Mouse (Mus musculus) fibroblast of lung, adult 2 months (primary cell): ENCODE results near the gene Rcan1.

Experiments used
- DNase-seq: peaks from one replicate; pipeline ENCODE4 v3.0.0-alpha.2; 2011; ENCODE audit warnings: low read depth

Gene Rcan1

GRCm38 (mm10) chr16:92399490-92400458, 70.9 kb downstream of the Rcan1 start:
- peak; percentile 74 for DNase-seq

- peak; percentile 56 for DNase-seq
These were observed 72.0 kb downstream of the Rcan1 start for GRCm38 (mm10) chr16:92398574-92399118.

GRCm38 (mm10) chr16:92397745-92398573, 72.7 kb downstream of the Rcan1 start:
- no peak for DNase-seq

DNA sequence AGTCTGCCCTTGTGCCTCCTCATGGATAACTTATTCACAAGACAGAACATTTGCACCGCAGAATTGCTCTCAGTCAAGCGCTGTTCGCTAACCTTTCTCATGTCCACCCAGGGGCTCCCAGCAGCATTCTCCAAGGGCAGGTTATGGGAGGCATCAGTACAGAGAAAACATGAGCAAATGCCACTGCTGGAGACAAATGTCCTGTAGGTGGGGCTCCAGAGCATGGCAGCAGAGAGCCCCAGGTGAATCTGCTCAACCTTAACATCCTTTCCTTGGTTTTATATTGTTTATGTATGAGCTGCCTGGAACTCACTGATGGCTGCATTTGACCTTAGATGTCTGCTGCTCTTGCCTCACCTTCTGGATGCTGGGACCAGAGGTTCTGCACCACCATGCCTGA, 76.9 kb downstream of the Rcan1 start:
- no peak for DNase-seq

- DNase-seq: no peak
These were observed 83.0 kb downstream of the Rcan1 start for GRCm38 (mm10) chr16:92387692-92388091.

DNA sequence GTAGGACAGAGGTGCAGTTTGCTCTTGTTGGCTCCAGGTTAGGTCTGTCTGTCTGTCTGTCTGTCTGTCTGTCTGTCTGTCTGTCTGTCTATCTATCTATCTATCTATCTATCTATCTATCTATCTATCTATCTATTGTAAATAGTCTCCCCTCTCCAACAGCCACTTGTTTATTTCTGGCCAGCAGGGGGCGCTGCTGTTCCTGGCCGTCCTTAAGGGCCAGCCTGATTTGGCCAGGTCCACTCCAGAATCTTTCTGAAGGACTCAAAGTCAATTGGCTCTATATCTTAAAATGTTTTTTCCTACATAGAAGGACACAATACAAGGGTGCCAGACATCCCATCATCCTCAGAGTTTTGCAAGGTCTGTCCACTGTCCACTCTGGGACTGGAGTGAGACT, 85.6 kb downstream of the Rcan1 start:
- no peak for DNase-seq

GRCm38 (mm10) chr16:92383412-92383811, 87.3 kb downstream of the Rcan1 start:
- DNase-seq: no peak

DNA sequence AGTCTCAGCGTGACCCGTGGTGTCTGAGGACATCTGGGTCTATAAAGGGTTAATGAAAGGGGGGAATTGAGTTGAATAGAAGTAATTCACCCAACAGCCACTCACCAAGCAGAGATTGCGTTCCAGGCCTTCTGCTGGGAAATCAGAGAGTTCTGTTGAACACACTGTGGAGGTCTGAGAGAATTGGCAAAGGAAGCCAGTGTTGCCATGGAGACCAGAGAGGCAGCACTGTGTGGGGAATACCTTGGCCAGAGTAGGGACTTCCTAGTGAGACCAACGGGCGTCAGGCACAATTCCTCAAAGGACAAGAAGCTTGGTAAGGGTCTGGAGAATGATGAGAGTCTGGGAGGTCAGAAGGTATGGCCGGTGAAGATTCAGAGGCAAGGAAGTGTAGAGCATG, 88.2 kb downstream of the Rcan1 start:
- DNase-seq: no peak

- DNase-seq: no peak
These were observed 89.6 kb downstream of the Rcan1 start for GRCm38 (mm10) chr16:92381092-92381491.

- DNase-seq: no peak
These were observed 93.7 kb downstream of the Rcan1 start for GRCm38 (mm10) chr16:92376976-92377375.

DNA sequence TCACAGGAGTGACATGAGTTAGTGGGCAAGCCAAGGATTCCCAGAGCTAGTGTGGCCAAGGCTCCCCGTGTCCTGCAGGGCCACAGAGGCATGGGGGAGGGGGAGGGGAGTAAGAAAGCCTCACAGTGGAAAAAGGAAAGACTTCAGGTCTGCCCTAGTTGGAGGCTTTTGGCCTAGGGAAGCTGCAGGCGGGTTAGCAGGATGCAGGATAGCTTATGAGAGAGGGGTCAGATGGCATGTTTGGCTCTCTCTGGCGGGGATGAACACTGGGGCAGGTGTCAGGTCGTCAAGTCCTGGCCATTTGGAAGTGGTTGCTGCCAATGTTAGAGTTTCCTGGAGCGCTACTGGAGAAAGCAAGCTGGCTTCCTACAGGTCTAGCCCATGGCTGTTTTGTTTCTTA, 99.0 kb downstream of the Rcan1 start:
- no peak for DNase-seq

DNA sequence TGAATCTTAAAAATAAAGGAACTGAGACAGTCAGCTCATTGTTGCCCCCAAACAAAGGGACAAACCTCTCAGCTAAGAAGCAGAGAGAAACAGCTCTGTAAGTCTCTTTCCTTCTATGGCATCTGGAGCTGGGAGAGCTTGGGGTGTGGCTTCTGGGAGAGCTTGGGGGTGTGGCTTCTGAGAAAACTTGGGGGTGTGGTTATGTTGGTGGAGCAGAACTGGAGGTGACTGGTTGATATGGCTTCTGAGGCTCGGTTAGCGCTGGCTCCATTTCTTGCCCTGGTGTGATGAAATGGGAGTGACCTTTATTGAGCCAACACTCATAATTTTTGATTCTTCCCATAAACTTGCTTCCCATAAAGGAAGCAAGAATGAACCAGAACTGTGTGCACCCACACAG, 101.4 kb downstream of the Rcan1 start:
- peak; percentile 68 for DNase-seq

- no peak for DNase-seq
These were observed 105.2 kb downstream of the Rcan1 start for GRCm38 (mm10) chr16:92365477-92365876.

DNA sequence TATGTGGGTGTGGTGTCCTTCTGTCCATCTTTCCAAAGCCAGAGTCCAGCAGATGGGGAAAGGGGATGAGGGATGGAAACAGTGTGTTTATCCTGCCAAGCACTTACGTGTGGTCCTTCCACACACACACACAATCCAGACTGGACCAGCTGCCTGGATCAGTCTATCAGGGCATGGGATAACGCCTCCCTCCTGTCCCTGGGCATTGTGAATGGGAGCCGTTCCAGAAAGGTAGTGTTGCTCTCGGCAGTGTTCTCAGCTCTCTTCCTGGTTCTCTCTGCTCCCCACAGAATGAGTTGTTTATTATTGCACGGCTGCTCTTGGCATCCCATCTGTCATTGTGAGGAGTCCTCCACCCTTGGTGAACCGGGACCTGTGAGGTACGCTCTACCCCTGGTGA, 110.0 kb downstream of the Rcan1 start:
- no peak for DNase-seq

GRCm38 (mm10) chr16:92359229-92359628, 111.4 kb downstream of the Rcan1 start, which contains the start of gene Kcne1:
TSS of gene Kcne1 (minus strand) at chr16:92359468.
- no peak for DNase-seq

- no peak for DNase-seq
These were observed 111.9 kb downstream of the Rcan1 start for GRCm38 (mm10) chr16:92358734-92359133.

GRCm38 (mm10) chr16:92357566-92357965, 113.1 kb downstream of the Rcan1 start:
- DNase-seq: no peak

DNA sequence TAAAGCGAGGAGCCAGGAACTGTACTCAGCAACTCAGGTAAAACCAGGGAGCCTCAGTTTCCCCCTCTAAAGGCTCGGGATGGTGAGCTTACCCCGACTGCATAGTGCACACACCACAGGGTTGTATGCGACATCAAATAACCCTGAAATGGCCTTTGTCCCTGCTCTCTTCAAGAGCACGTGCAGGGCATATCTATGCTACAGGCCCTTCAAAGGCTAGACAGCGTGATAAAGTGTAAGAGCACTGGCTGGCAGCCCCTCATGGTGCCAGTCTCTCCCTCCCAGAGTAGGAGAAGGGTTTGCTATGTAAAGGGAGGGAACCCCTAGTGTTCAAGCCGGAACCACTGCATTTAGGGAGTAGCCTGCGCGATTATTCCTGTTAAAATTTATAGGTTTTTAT, 113.6 kb downstream of the Rcan1 start:
- no peak for DNase-seq

DNA sequence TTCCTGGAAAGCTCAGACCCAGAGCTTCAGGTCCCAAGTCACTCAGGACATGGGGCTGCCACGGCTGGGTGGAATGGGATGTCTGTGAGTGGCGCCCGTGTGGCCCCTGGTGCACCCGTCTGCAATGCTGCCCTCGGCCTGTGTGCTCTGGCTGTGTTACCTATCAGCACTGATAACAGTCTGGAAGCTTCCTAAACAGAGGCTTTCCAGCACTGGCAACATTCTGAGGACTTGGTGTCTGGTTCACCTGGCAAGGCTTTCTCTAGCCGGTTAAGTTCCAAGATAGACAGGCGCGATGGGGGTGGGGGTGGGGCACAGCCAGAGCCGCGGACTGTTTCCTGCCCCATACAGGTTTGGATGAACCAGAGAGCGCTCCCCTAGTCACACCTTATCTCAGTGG, 114.7 kb downstream of the Rcan1 start:
- DNase-seq: no peak

DNA sequence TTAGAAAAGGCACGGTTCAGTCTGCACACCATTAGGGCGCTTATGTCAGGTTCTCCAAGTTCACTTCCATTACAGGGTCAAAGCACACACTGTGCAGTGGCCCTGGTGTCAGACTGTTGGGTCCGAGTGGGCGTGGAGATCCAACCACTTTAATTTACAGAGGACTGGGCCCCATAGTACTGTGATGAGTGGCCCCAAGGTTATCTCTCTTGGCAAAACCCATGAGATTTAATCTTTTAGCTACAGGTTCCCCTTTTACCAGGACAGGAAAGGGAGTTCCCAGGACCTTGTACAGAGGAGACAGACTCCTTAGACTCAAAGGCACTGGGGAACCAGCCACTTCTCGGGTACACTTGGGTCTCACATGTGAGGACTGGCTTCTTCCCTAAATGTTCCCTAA, 115.3 kb downstream of the Rcan1 start:
- no peak for DNase-seq

- no peak for DNase-seq
These were observed 116.8 kb downstream of the Rcan1 start for GRCm38 (mm10) chr16:92353897-92354296.

DNA sequence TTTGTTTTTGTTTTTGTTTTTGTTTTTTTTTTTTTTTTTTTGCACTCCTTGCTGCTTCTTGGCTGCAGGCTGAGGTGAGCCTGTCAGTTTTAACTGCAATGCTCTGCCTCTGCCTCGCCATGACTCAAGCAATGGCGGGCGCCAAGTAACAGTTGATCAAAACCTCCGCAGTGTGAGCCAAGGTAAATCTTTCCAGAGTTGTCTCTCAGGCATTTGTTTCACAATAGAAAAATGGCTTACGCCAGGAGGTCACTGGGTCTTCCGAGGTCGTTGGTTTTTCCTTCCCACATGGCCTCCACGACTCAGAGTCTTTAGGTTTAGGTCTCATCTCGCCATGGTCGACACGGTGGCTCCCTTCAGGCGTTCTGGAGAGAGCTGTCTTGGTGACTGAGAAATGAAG, 117.4 kb downstream of the Rcan1 start:
- no peak for DNase-seq

DNA sequence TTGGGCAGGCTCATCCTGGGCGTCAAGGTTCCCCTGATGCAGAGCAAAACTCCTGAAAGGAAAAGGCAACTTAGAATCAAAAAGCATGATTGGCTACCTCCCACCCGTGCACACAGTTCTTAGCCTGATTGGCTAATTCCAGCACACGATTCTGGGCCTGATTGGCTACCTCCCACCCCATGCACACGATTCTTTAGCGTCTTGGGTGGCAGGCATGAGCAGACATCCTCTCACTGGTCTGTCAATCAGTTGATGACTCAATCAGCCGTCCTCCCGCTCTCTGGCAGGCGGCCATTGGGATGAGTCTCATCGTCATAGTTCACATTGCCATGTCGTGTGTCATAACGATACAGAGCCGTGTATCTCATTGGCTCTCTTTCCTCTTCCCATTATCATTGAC, 121.7 kb downstream of the Rcan1 start:
- no peak for DNase-seq
